Mouse (Mus musculus): ENCODE results near the gene Baiap2. TPM values are rescaled to one million over a fixed set of nuclear protein-coding genes. Genes with fewer than 3 reads are reported as not detected.

Baiap2 gene
- polyA plus RNA-seq (2016; fragmentation: Nextera tagmentation; extraction: Ambion mirVana), result 14.2 and 15.3 TPM in 2 replicates

DNA sequence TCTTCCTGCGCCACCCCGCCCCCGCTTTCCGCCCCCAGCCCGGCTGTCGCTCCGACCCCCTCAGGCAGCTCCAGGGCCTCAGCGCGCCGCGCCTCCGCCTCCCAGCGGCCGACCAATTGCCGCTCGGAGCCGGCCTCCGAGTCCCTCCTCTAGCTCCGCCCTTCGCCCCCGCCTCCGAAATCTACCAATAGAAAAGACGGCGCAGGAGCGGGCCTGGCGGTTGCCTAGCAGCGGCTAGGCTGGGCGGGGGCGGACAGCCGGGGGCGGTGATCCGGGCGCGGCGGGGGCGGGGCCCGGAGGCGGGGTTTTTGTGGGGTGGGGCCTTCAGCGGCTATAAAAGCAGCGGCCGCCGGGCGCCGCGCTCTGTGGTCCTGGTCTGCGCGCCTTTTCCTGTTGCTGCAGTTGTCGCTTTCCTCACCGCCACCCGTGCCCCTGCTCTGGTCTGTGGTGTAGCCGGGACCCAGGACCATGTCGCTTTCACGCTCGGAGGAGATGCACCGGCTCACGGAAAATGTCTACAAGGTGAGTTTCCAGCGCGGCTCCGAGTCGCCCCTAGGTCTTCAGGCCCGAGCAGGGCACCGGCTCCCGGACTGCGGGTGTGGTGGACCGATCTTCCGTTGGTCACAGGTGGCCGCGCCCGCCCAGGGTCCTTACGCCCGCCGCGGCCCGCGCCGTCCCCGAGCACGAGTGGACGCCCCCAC is at the start of gene Baiap2:
TSS of gene Baiap2 (plus strand) at position 37 of the 701 bp plus-strand sequence.
- H3K27me3 ChIP-seq, result peaks cover 3% of the 10 kb centered on the region; the same call in 1 of the 2 replicates
- no peaks in the 10 kb centered on the region for H3K36me3 ChIP-seq
- H3K9me3 ChIP-seq, result no peaks in the 10 kb centered on the region
- peak; percentile 94 for ATAC-seq (ENCODE audit: insufficient number of reproducible peaks, insufficient read depth, low FRiP score, low TSS enrichment)
- peak within 1 kb of the TSS; percentile 69 for H3K4me3 ChIP-seq
- 1% methylated on average over 78 of the region's 79 CpGs for WGBS
- H3K9ac ChIP-seq, result peak within 1 kb of the TSS; percentile 76
- peaks cover 56% of the 10 kb centered on the region for H3K4me1 ChIP-seq
- H3K27ac ChIP-seq, result peak within 1 kb of the TSS; percentile 75
- peak within 1 kb of the TSS; percentile 96 for H3K4me2 ChIP-seq (replicated peaks)

- Histone ChIP-seq H3K27ac (no peak overlapping the region), H3K4me1 (no peaks in the 10 kb centered on the region), H3K4me2 (replicated peaks) (no peak overlapping the region), H3K27me3 (no peaks in the 10 kb centered on the region), H3K36me3 (peaks cover 79% of the 10 kb centered on the region), H3K9ac (no peak overlapping the region), H3K9me3 (no peaks in the 10 kb centered on the region), H3K4me3 (no peak overlapping the region)
- WGBS, result 76% methylated on average over 10 of the region's 10 CpGs
- ATAC-seq (ENCODE audit: insufficient number of reproducible peaks, insufficient read depth, low FRiP score, low TSS enrichment), result no peak
Measured at GRCm38 (mm10) chr11:119893667-119894236, 48.8 kb upstream of the Baiap2 start.

DNA sequence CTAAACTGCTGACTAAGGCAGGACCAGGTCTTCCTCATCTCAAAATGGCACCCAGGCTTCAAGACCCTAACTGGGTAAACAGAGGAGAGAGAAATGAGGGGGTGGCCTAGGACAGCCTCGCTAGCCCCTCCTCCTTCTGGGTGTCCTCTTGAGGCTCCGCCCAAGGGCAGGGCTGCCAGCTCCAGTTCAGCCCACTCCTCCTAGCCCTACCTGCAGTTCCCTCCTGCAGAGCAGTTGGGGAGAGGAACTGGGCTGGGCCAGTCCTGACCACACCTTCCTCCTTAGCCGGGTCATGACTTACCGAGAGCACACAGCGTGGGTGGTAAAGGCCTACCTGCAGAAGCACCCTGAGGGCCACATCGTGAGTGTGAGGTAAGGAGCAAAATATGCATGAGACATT is 47.9 kb upstream of the Baiap2 start:
- Histone ChIP-seq H3K27me3 (no peaks in the 10 kb centered on the region), H3K9ac (no peak overlapping the region), H3K27ac (no peak overlapping the region), H3K4me2 (replicated peaks) (no peak overlapping the region), H3K4me3 (no peak overlapping the region), H3K4me1 (no peaks in the 10 kb centered on the region), H3K9me3 (no peaks in the 10 kb centered on the region), H3K36me3 (peaks cover 79% of the 10 kb centered on the region)
- WGBS, result 56% methylated on average over 6 of the region's 6 CpGs
- ATAC-seq (ENCODE audit: insufficient number of reproducible peaks, insufficient read depth, low FRiP score, low TSS enrichment), result no peak

DNA sequence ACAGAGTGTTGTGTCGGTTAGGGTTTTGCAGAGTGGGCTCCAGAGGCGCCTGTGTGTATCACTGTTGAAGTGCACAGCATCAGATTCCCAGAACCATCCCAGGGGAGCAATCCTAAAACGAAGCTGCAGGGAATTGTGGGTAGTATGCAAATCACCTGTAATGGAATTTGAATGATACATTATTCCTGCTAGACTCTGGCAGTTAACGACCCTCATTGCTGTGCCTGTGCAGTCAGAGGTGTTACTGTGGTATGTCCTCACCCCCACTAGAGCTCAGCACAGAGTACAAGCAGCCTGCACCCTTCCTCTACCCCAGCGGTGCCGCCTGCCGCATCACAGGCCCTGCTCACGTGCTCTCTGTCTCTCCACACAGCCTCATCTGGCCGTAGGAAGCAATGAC is 45.5 kb upstream of the Baiap2 start:
- no peak overlapping the region; the same call in 1 of the 2 replicates for H3K9ac ChIP-seq
- H3K27me3 ChIP-seq, result no peaks in the 10 kb centered on the region
- no peaks in the 10 kb centered on the region for H3K4me1 ChIP-seq
- no peak overlapping the region for H3K4me2 ChIP-seq (replicated peaks)
- WGBS, result 82% methylated on average over 9 of the region's 9 CpGs
- no peak overlapping the region for H3K4me3 ChIP-seq
- H3K27ac ChIP-seq, result no peak overlapping the region
- peaks cover 60% of the 10 kb centered on the region for H3K36me3 ChIP-seq
- ATAC-seq (ENCODE audit: insufficient number of reproducible peaks, insufficient read depth, low FRiP score, low TSS enrichment), result no peak
- H3K9me3 ChIP-seq, result no peaks in the 10 kb centered on the region

DNA sequence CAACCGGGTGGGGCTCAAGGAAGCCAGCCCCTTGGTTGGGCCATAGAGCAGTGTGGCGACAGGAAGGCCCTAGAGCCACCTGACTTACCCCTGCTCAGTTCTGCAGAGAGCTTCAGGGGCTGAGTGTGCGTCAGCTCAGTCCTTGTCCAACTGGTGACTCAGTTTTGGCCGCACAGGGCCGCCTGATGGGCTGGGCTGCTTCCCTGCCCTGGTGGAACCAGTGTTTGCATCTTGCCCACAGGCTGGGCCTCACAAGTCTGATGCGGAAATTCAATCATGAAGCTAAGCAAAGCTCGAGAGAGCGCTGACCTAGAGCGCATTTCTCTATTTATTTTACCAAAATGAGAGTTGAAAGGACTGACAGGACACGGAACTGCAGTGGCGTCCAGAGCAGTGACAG is 43.6 kb upstream of the Baiap2 start:
- H3K27ac ChIP-seq, result no peak overlapping the region
- H3K4me3 ChIP-seq, result no peak overlapping the region
- H3K27me3 ChIP-seq, result no peaks in the 10 kb centered on the region
- H3K36me3 ChIP-seq, result peaks cover 55% of the 10 kb centered on the region
- no peaks in the 10 kb centered on the region for H3K4me1 ChIP-seq
- no peak overlapping the region for H3K4me2 ChIP-seq (replicated peaks)
- no peaks in the 10 kb centered on the region for H3K9me3 ChIP-seq
- no peak for ATAC-seq (ENCODE audit: insufficient number of reproducible peaks, insufficient read depth, low FRiP score, low TSS enrichment)
- H3K9ac ChIP-seq, result no peak overlapping the region
- 88% methylated on average over 11 of the region's 11 CpGs for WGBS

DNA sequence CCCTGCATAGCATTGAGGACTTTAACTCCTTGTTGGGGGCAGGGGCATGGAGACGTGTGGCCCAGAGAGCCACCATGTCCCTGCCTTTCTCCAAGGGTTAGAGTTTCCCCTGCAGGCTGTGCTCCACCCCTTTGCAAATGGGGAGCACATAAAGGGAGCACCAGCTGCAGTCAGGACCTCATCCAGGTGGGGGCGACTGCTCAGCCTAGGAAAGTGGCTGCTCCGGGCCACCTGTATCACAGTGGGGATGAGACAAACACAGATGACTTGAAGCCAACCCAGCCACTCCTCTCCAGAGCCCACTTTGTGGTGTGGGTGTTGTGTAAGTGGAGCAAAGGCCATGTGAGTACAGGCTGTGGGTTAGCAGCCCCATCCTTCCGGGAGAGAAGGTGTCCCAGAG is 41.4 kb upstream of the Baiap2 start:
- Histone ChIP-seq H3K36me3 (peaks cover 34% of the 10 kb centered on the region), H3K27ac (no peak overlapping the region), H3K27me3 (no peaks in the 10 kb centered on the region), H3K4me1 (no peaks in the 10 kb centered on the region), H3K4me2 (replicated peaks) (no peak overlapping the region), H3K4me3 (no peak overlapping the region), H3K9me3 (no peaks in the 10 kb centered on the region), H3K9ac (no peak overlapping the region)
- no peak for ATAC-seq (ENCODE audit: insufficient number of reproducible peaks, insufficient read depth, low FRiP score, low TSS enrichment)
- WGBS, result 68% methylated on average over 4 of the region's 4 CpGs

GRCm38 (mm10) chr11:119902891-119903290 is 39.7 kb upstream of the Baiap2 start:
- ATAC-seq (ENCODE audit: insufficient number of reproducible peaks, insufficient read depth, low FRiP score, low TSS enrichment), result no peak

DNA sequence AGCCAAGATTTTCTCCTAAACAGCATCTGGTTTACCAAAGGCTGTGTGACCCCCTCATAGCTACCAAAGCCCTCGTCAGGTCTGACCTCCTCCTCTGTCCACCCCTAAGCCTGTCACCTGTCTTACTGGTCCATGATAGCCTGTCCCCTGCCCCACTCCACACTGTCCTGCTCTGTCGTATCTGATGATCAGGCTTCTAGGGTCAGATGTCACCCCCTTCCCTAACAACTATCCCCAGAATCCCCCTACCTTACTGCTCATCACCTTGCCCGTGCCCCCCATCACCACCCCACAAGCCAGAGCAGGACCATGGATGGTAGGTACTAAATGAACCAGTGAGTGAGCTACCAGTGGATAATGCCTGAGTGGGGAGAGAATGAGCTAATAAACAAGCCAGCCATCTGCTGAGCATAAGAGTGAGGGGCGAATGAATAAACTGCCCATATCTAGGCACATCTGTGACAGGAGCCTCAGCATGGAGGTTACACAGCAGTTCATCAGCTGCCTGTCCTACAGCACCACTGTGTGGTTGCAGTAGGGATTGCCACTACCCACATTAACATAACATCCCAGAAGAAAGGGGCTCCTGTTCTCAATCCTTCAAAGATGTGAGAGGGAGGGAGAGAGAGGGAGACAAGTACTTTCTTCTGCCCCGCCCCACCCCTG is 37.8 kb upstream of the Baiap2 start:
- no peak overlapping the region for H3K27ac ChIP-seq
- 26% methylated on average over 5 of the region's 5 CpGs for WGBS
- H3K4me3 ChIP-seq, result no peak overlapping the region
- peaks cover 1% of the 10 kb centered on the region; the same call in 1 of the 2 replicates for H3K4me1 ChIP-seq
- H3K9ac ChIP-seq, result no peak overlapping the region
- H3K27me3 ChIP-seq, result no peaks in the 10 kb centered on the region
- no peak for ATAC-seq (ENCODE audit: insufficient number of reproducible peaks, insufficient read depth, low FRiP score, low TSS enrichment)
- no peak overlapping the region for H3K4me2 ChIP-seq (replicated peaks)
- no peaks in the 10 kb centered on the region for H3K9me3 ChIP-seq
- H3K36me3 ChIP-seq, result 0 out of 2 replicates have a peak, but pooled peaks cover under 1% of the 10 kb centered on the region

More at GRCm38 (mm10) chr11:119902891-119903290, 39.7 kb upstream of the Baiap2 start:
- H3K4me1 ChIP-seq, result no peaks in the 10 kb centered on the region
- H3K27ac ChIP-seq, result no peak overlapping the region
- no peak overlapping the region for H3K4me2 ChIP-seq (replicated peaks)
- no peak overlapping the region for H3K9ac ChIP-seq
- no peak overlapping the region for H3K4me3 ChIP-seq
- H3K9me3 ChIP-seq, result no peaks in the 10 kb centered on the region
- no peaks in the 10 kb centered on the region for H3K27me3 ChIP-seq
- H3K36me3 ChIP-seq, result peaks cover 20% of the 10 kb centered on the region
- WGBS, result 88% methylated on average over 4 of the region's 4 CpGs

GRCm38 (mm10) chr11:119905794-119906193 is 36.8 kb upstream of the Baiap2 start:
- no peak overlapping the region for H3K4me3 ChIP-seq
- no peaks in the 10 kb centered on the region for H3K9me3 ChIP-seq
- H3K4me2 ChIP-seq (replicated peaks), result no peak overlapping the region
- ATAC-seq (ENCODE audit: insufficient number of reproducible peaks, insufficient read depth, low FRiP score, low TSS enrichment), result no peak
- H3K27ac ChIP-seq, result no peak overlapping the region
- no peaks in the 10 kb centered on the region for H3K27me3 ChIP-seq
- H3K9ac ChIP-seq, result no peak overlapping the region
- H3K4me1 ChIP-seq, result peaks cover 3% of the 10 kb centered on the region; the same call in 1 of the 2 replicates
- no peaks in the 10 kb centered on the region for H3K36me3 ChIP-seq
- 83% methylated on average over 5 of the region's 5 CpGs for WGBS

DNA sequence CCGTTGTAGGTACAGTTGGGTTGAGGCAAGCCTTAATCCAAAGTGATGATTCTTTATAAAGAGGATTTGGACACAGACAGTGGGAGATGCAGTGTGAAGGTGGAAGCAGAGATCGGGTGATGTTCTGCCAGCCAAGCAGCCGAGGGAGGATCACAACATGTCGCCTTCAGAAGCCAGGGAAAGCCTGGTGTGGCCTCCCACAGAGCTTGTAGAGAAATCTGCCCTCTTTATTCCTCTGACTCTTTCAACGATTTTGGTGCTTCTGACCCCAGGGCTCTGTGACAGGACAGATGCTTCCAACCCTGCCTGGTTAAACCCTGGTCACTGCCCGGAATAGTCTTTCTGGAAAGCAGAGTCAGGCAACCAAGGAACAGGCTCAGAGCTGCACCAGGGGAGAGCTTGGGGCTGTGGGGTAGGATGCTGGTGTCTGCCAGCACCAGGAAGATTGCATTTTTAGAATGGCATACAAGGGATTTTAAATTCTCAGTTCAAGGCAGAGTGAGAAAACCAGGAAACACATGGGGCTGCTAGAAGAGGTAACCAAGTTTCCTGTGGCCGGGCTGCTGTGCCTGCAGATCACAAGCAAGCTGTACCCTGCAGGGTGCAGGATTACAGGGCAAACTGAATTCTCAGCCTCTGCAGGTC is 35.4 kb upstream of the Baiap2 start:
- H3K36me3 ChIP-seq, result no peaks in the 10 kb centered on the region
- 40% methylated on average over 7 of the region's 7 CpGs for WGBS
- H3K9ac ChIP-seq, result no peak overlapping the region
- no peaks in the 10 kb centered on the region for H3K9me3 ChIP-seq
- H3K4me3 ChIP-seq, result no peak overlapping the region
- no peaks in the 10 kb centered on the region for H3K27me3 ChIP-seq
- H3K4me2 ChIP-seq (replicated peaks), result no peak overlapping the region
- no peak for ATAC-seq (ENCODE audit: insufficient number of reproducible peaks, insufficient read depth, low FRiP score, low TSS enrichment)
- H3K4me1 ChIP-seq, result peaks cover 3% of the 10 kb centered on the region; the same call in 1 of the 2 replicates
- no peak overlapping the region for H3K27ac ChIP-seq

- Histone ChIP-seq H3K4me3 (no peak overlapping the region), H3K4me1 (peaks cover 5% of the 10 kb centered on the region), H3K36me3 (no peaks in the 10 kb centered on the region), H3K9me3 (no peaks in the 10 kb centered on the region), H3K4me2 (replicated peaks) (no peak overlapping the region), H3K27ac (no peak overlapping the region), H3K9ac (no peak overlapping the region), H3K27me3 (no peaks in the 10 kb centered on the region)
- no peak for ATAC-seq (ENCODE audit: insufficient number of reproducible peaks, insufficient read depth, low FRiP score, low TSS enrichment)
- 58% methylated on average over 7 of the region's 7 CpGs for WGBS
Measured at GRCm38 (mm10) chr11:119907711-119908110, 34.9 kb upstream of the Baiap2 start.

Measured in embryonic facial prominence, embryonic 12.5 days (tissue).